In genomic region chrX:85775879-85776543, GRCm38 (mm10) we compare ENCODE assay signal across 8 mouse cellular contexts. TPM values are rescaled to one million over a fixed set of nuclear protein-coding genes. Genes with fewer than 3 reads are reported as not detected.
DNase-seq lines count a peak whose midpoint lies in the region; ATAC-seq and TF ChIP-seq lines count a peak whose summit lies in the region.

No protein-coding gene starts in this region.

- DNase-seq in kidney, adult 2 months, result peak; percentile 18
- DNase-seq in kidney, adult 11 months, result no peak
- DNase-seq in brain, embryonic 18.5 days (ENCODE audit: low read depth, low spot score), result peak; percentile 2
- DNase-seq in liver, embryonic 11.5 days (ENCODE audit: low spot score), result no peak
- DNase-seq in T-cell, adult 2 months (ENCODE audit: low spot score), result no peak

- WGBS in kidney, adult 2 months, result under 1% methylated on average over 22 of the region's 22 CpGs
- WGBS in heart, embryonic 14.5 days, result 25% methylated on average over 22 of the region's 22 CpGs
- WGBS in liver, embryonic 11.5 days, result 21% methylated on average over 22 of the region's 22 CpGs
- 15% methylated on average over 22 of the region's 22 CpGs for WGBS in neural tube, embryonic 14.5 days

- H3K9me3 ChIP-seq in E14TG2a.4 (ENCODE audit: low read length), result no peaks in the 10 kb centered on the region
- H3K9me3 ChIP-seq in heart, embryonic 14.5 days (ENCODE audit: control insufficient read depth, low read length), result no peaks in the 10 kb centered on the region
- no peaks in the 10 kb centered on the region for H3K9me3 ChIP-seq in liver, embryonic 11.5 days (ENCODE audit: control insufficient read depth, low read length)
- no peaks in the 10 kb centered on the region for H3K9me3 ChIP-seq in neural tube, embryonic 14.5 days (ENCODE audit: control insufficient read depth, low read length)

- peak overlapping the region; percentile 97 for H3K4me3 ChIP-seq in kidney, adult 2 months (ENCODE audit: insufficient read depth, low read depth, low read length)
- H3K4me3 ChIP-seq in E14TG2a.4 (replicated peaks; ENCODE audit: low read length), result peak overlapping the region; percentile 84
- peak overlapping the region; percentile 55 to 91 for H3K4me3 ChIP-seq in heart, embryonic 14.5 days (ENCODE audit: control insufficient read depth in 1 of 2, insufficient read depth in 1 of 2, low read depth in 1 of 2, low read length in 2 of 2)
- peak overlapping the region; percentile 59 for H3K4me3 ChIP-seq in liver, embryonic 11.5 days (ENCODE audit: low read depth, low read length)
- peak overlapping the region; percentile 46 for H3K4me3 ChIP-seq in neural tube, embryonic 14.5 days (ENCODE audit: low read depth, low read length)

- H3K4me2 ChIP-seq in heart, embryonic 14.5 days (ENCODE audit: low read length), result peak overlapping the region; percentile 63
- peak overlapping the region; percentile 70 for H3K4me2 ChIP-seq in liver, embryonic 11.5 days
- H3K4me2 ChIP-seq in neural tube, embryonic 14.5 days (ENCODE audit: low read depth, low read length), result peak overlapping the region; percentile 56

- no peak for TF ChIP-seq CTCF in kidney, adult 2 months (conservative IDR thresholded peaks at IDR 0.05; ENCODE audit: insufficient read depth, insufficient read length, low read depth, low read length)
- TF ChIP-seq CTCF in E14TG2a.4 (conservative IDR thresholded peaks at IDR 0.05; ENCODE audit: low read length), result no peak

- H3K27ac ChIP-seq in kidney, adult 2 months (ENCODE audit: insufficient read depth, low read depth, low read length), result peak overlapping the region; percentile 96
- peak overlapping the region; percentile 82 to 96 for H3K27ac ChIP-seq in heart, embryonic 14.5 days (replicated peaks in 1 of 2; ENCODE audit: control insufficient read depth in 1 of 2, insufficient read depth in 1 of 2, low read depth in 2 of 2, low read length in 2 of 2)
- peak overlapping the region; percentile 58; the same call in 1 of the 2 replicates for H3K27ac ChIP-seq in liver, embryonic 11.5 days (ENCODE audit: low read depth, low read length)
- H3K27ac ChIP-seq in neural tube, embryonic 14.5 days (ENCODE audit: low read depth, low read length), result peak overlapping the region; percentile 69

- ATAC-seq in heart, embryonic 14.5 days (ENCODE audit: insufficient number of reproducible peaks, insufficient read depth, low FRiP score, low read depth), result no peak
- peak; percentile 48 for ATAC-seq in liver, embryonic 11.5 days (replicated peaks; ENCODE audit: low FRiP score)
- ATAC-seq in neural tube, embryonic 14.5 days (ENCODE audit: low read depth), result no peak; the same call in 1 of the 2 replicates

- 0 out of 2 replicates have a peak, but pooled peaks cover 3% of the 10 kb centered on the region for H3K4me1 ChIP-seq in kidney, adult 2 months (ENCODE audit: control insufficient read depth, insufficient read depth, low read length)
- peaks cover 14% of the 10 kb centered on the region for H3K4me1 ChIP-seq in E14TG2a.4 (replicated peaks; ENCODE audit: low read depth, low read length)
- no peaks in the 10 kb centered on the region for H3K4me1 ChIP-seq in heart, embryonic 14.5 days (ENCODE audit: control insufficient read depth in 2 of 2, insufficient read depth in 2 of 2, low read length in 2 of 2)
- H3K4me1 ChIP-seq in liver, embryonic 11.5 days (replicated peaks; ENCODE audit: control insufficient read depth, insufficient read depth, low read length), result no peaks in the 10 kb centered on the region
- H3K4me1 ChIP-seq in neural tube, embryonic 14.5 days (ENCODE audit: control insufficient read depth, insufficient read depth, low read length), result no peaks in the 10 kb centered on the region

- H3K36me3 ChIP-seq in kidney, adult 2 months (ENCODE audit: control insufficient read depth, insufficient read depth, low read length), result no peaks in the 10 kb centered on the region
- H3K36me3 ChIP-seq in E14TG2a.4 (ENCODE audit: insufficient read depth, low read length), result no peaks in the 10 kb centered on the region
- no peaks in the 10 kb centered on the region for H3K36me3 ChIP-seq in heart, embryonic 14.5 days (ENCODE audit: control insufficient read depth, insufficient read depth, low read length)
- no peaks in the 10 kb centered on the region for H3K36me3 ChIP-seq in liver, embryonic 11.5 days (ENCODE audit: control insufficient read depth, insufficient read depth, low read length)
- H3K36me3 ChIP-seq in neural tube, embryonic 14.5 days (ENCODE audit: control insufficient read depth, insufficient read depth, low read length), result no peaks in the 10 kb centered on the region

- TF ChIP-seq POLR2A in kidney, adult 2 months (IDR thresholded peaks at IDR 0.05; ENCODE audit: low read depth, low read length), result peak; percentile 47

- H3K9ac ChIP-seq in heart, embryonic 14.5 days (ENCODE audit: low read length), result peak overlapping the region; percentile 77
- H3K9ac ChIP-seq in liver, embryonic 11.5 days (ENCODE audit: low read depth, low read length), result peak overlapping the region; percentile 65
- peak overlapping the region; percentile 48 for H3K9ac ChIP-seq in neural tube, embryonic 14.5 days (replicated peaks; ENCODE audit: low read depth, low read length)

- no peaks in the 10 kb centered on the region for H3K27me3 ChIP-seq in kidney, adult 2 months (replicated peaks; ENCODE audit: control insufficient read depth, insufficient read depth, low read length)
- H3K27me3 ChIP-seq in E14TG2a.4 (ENCODE audit: insufficient read depth, low read length), result no peaks in the 10 kb centered on the region
- H3K27me3 ChIP-seq in heart, embryonic 14.5 days (ENCODE audit: control insufficient read depth, insufficient read depth, low read length), result no peaks in the 10 kb centered on the region
- H3K27me3 ChIP-seq in liver, embryonic 11.5 days (replicated peaks; ENCODE audit: control insufficient read depth, insufficient read depth, low read length), result no peaks in the 10 kb centered on the region
- H3K27me3 ChIP-seq in neural tube, embryonic 14.5 days (ENCODE audit: control insufficient read depth, insufficient read depth, low read length), result no peaks in the 10 kb centered on the region

RNA-seq across cellular contexts. Expression of gene Gk, which starts 0.6 kb away (rescaled TPM):
- 53.7 and 64.0 TPM in 2 replicates for polyA plus RNA-seq in kidney, adult 2 months (2012; rRNA removed)
- polyA plus RNA-seq in heart, embryonic 14.5 days (2014; fragmentation: Nextera tagmentation; extraction: Ambion mirVana), result 27.0 and 28.0 TPM in 2 replicates
- 6.9 and 7.1 TPM in 2 replicates for polyA plus RNA-seq in liver, embryonic 11.5 days (2014; fragmentation: Nextera tagmentation; extraction: Ambion mirVana)
- polyA plus RNA-seq in neural tube, embryonic 14.5 days (2014; fragmentation: Nextera tagmentation; extraction: Ambion mirVana), result 10.1 and 14.1 TPM in 2 replicates

Comparison
In these comparisons a context has a peak if more than half of its experiments do, and no peak if none do; other contexts are left out.
1. DNase-seq: peak in kidney, adult 2 months (single experiment) and brain, embryonic 18.5 days (single experiment); none in kidney, adult 11 months (single experiment), liver, embryonic 11.5 days (single experiment) and T-cell, adult 2 months (single experiment).
2. H3K4me3 ChIP-seq: peak in every context shown above with its lines; median percentile 97 in kidney, adult 2 months; 84 in E14TG2a.4; 73 in heart, embryonic 14.5 days; 59 in liver, embryonic 11.5 days; 46 in neural tube, embryonic 14.5 days.
3. Peak in every context shown above with its lines, with median percentiles within 50 percentile points of each other: H3K27ac ChIP-seq, H3K4me2 ChIP-seq and H3K9ac ChIP-seq.